Mouse (Mus musculus) activated CD4-positive, CD25-positive, alpha-beta regulatory T cell, adult 4 months (primary cell): ENCODE results near the gene Hist1h4m. TPM values are rescaled to one million over a fixed set of nuclear protein-coding genes. Genes with fewer than 3 reads are reported as not detected.
"Not testable (repeated sequence)": the region's sequence is repeated elsewhere in the genome, so short reads cannot be mapped to it uniquely, and the experiment has no call there.

ENCODE experiments used
- ATAC-seq: one replicate; pipeline ENCODE4 v1.8.0; 2017
- polyA plus RNA-seq, 2 experiments: library from polyadenylated mRNA; unstranded; fragments of 100-300 nt; shearing (Covaris generic); gene quantifications; one replicate each; pipeline ENCODE4 v1.2.1; 2017

The Hist1h4m gene
- polyA plus RNA-seq, 2 experiments from 2014 or later, result 6.5 TPM; not detected in 1

- ATAC-seq, result not testable (repeated sequence)
These were observed 472 bp upstream of the Hist1h4m start for GRCm38 (mm10) chr13:21811074-21811473.

GRCm38 (mm10) chr13:21812092-21812491 lies 546 bp downstream of the Hist1h4m start:
- ATAC-seq, result not testable (repeated sequence)

GRCm38 (mm10) chr13:21820082-21820890 lies 8.7 kb downstream of the Hist1h4m start:
- ATAC-seq, result not testable (repeated sequence)

GRCm38 (mm10) chr13:21828511-21828910 lies 17.0 kb downstream of the Hist1h4m start:
- no peak for ATAC-seq

- ATAC-seq, result no peak
These were observed 18.8 kb downstream of the Hist1h4m start for GRCm38 (mm10) chr13:21830344-21830743.

GRCm38 (mm10) chr13:21831418-21832394 lies 20.2 kb downstream of the Hist1h4m start, which contains the start of gene Hist1h4n:
Gene Hist1h4n (minus strand): TSS chr13:21832196.
- ATAC-seq, result peak; percentile 51

GRCm38 (mm10) chr13:21833461-21833860 lies 21.9 kb downstream of the Hist1h4m start, which contains the start of the genes Hist1h2ap and Hist1h2br:
Gene Hist1h2ap (minus strand): TSS chr13:21833507.
Gene Hist1h2br (plus strand): TSS chr13:21833743.
- peak; percentile 84 for ATAC-seq

- ATAC-seq, result peak; percentile 73
These were observed 29.0 kb downstream of the Hist1h4m start for GRCm38 (mm10) chr13:21840508-21840907.

- peak; percentile 71 for ATAC-seq
These were observed 34.8 kb downstream of the Hist1h4m start for GRCm38 (mm10) chr13:21846356-21846755.

GRCm38 (mm10) chr13:21847883-21848282 lies 36.3 kb downstream of the Hist1h4m start:
- no peak for ATAC-seq

GRCm38 (mm10) chr13:21850696-21851095 lies 39.1 kb downstream of the Hist1h4m start:
- not testable (repeated sequence) for ATAC-seq

- ATAC-seq, result no peak
These were observed 40.8 kb downstream of the Hist1h4m start for GRCm38 (mm10) chr13:21852215-21852945.

- no peak for ATAC-seq
These were observed 43.6 kb downstream of the Hist1h4m start for GRCm38 (mm10) chr13:21855146-21855545.

- ATAC-seq, result no peak
These were observed 44.2 kb downstream of the Hist1h4m start for GRCm38 (mm10) chr13:21855698-21856162.

GRCm38 (mm10) chr13:21861608-21862007 lies 50.1 kb downstream of the Hist1h4m start:
- ATAC-seq, result no peak

Other genes with a start within 250 kb of the Hist1h4m start
- not detected for gene Olfr1364, start 230.0 kb upstream of the Hist1h4m start, polyA plus RNA-seq
- gene Olfr1362, start 197.7 kb upstream of the Hist1h4m start, polyA plus RNA-seq, result not detected
- gene Olfr11, start 169.2 kb upstream of the Hist1h4m start, polyA plus RNA-seq, result not detected
- not detected for gene Olfr1361, start 148.4 kb upstream of the Hist1h4m start, polyA plus RNA-seq
- not detected for gene Olfr1360, start 134.3 kb upstream of the Hist1h4m start, polyA plus RNA-seq
- gene Olfr1359, start 113.6 kb upstream of the Hist1h4m start, polyA plus RNA-seq, result not detected
- 1 to 10 TPM in 1 of 2 experiments, not detected in 1; 1.2 TPM for gene Hist1h2bl, start 95.6 kb upstream of the Hist1h4m start, polyA plus RNA-seq
- gene Hist1h2ai, start 95.3 kb upstream of the Hist1h4m start, polyA plus RNA-seq, result 1 to 10 TPM in 1 of 2 experiments, not detected in 1; 5.1 TPM
- 1 to 10 TPM in 1 of 2 experiments, not detected in 1; 6.0 TPM for gene Hist1h3h, start 94.1 kb upstream of the Hist1h4m start, polyA plus RNA-seq
- gene Hist1h2bm, start 89.7 kb upstream of the Hist1h4m start, polyA plus RNA-seq, result 1 to 10 TPM; 2.4 to 2.8 TPM
- under 1 TPM in 1 of 2 experiments, not detected in 1; 0.61 TPM for gene Hist1h4j, start 76.7 kb upstream of the Hist1h4m start, polyA plus RNA-seq
- 1 to 10 TPM; 4.8 to 6.3 TPM for gene Hist1h4k, start 61.2 kb upstream of the Hist1h4m start, polyA plus RNA-seq
- 1 to 10 TPM; 2.5 to 3.5 TPM for gene Hist1h2ak, start 57.9 kb upstream of the Hist1h4m start, polyA plus RNA-seq
- gene Hist1h2bn, start 57.6 kb upstream of the Hist1h4m start, polyA plus RNA-seq, result 1 to 10 TPM; 3.3 to 5.0 TPM
- gene Hist1h1b, start 31.1 kb upstream of the Hist1h4m start, polyA plus RNA-seq, result 10 to 100 TPM; 28.3 to 35.3 TPM
- 1 to 10 TPM in 1 of 2 experiments, not detected in 1; 3.8 TPM for gene Hist1h3i, start 28.4 kb upstream of the Hist1h4m start, polyA plus RNA-seq
- gene Hist1h2an, start 24.5 kb upstream of the Hist1h4m start, polyA plus RNA-seq, result 10 to 100 TPM in 1 of 2 experiments, 1 to 10 TPM in 1; 2.0 to 11.5 TPM
- gene Hist1h2bp, start 24.3 kb upstream of the Hist1h4m start, polyA plus RNA-seq, result not detected
- gene Hist1h2bq, start 1.5 kb upstream of the Hist1h4m start, polyA plus RNA-seq, result 1 to 10 TPM; 4.2 to 9.2 TPM
- gene Hist1h2ao, start 1.3 kb upstream of the Hist1h4m start, polyA plus RNA-seq, result 1 to 10 TPM in 1 of 2 experiments, not detected in 1; 2.4 TPM
- 10 to 100 TPM in 1 of 2 experiments, not detected in 1; 15.9 TPM for gene Hist1h4n, start 20.4 kb downstream of the Hist1h4m start, polyA plus RNA-seq
- 100 to 1,000 TPM; 214 to 439 TPM for gene Hist1h2ap, start 21.8 kb downstream of the Hist1h4m start, polyA plus RNA-seq
- gene Hist1h2br, start 22.0 kb downstream of the Hist1h4m start, polyA plus RNA-seq, result 1 to 10 TPM; 4.0 to 9.2 TPM
- not detected for gene Zfp184, start 133.3 kb downstream of the Hist1h4m start, polyA plus RNA-seq
- not detected for gene Pom121l2, start 169.4 kb downstream of the Hist1h4m start, polyA plus RNA-seq
- gene Prss16, start 198.0 kb downstream of the Hist1h4m start, polyA plus RNA-seq, result under 1 TPM; 0.19 to 0.48 TPM
- gene Hist1h2ah, start 223.8 kb downstream of the Hist1h4m start, polyA plus RNA-seq, result 100 to 1,000 TPM in 1 of 2 experiments, not detected in 1; 174 TPM
- 1 to 10 TPM; 2.6 to 4.2 TPM for gene Hist1h2bk, start 224.1 kb downstream of the Hist1h4m start, polyA plus RNA-seq
- 10 to 100 TPM in 1 of 2 experiments, 1 to 10 TPM in 1; 5.9 to 14.6 TPM for gene Hist1h4i, start 229.6 kb downstream of the Hist1h4m start, polyA plus RNA-seq
- not detected for gene Hist1h2ag, start 231.2 kb downstream of the Hist1h4m start, polyA plus RNA-seq
- 10 to 100 TPM in 1 of 2 experiments, 1 to 10 TPM in 1; 4.4 to 13.9 TPM for gene Hist1h2bj, start 231.5 kb downstream of the Hist1h4m start, polyA plus RNA-seq